Mouse (Mus musculus): ENCODE results near the gene Wscd1.

DNA sequence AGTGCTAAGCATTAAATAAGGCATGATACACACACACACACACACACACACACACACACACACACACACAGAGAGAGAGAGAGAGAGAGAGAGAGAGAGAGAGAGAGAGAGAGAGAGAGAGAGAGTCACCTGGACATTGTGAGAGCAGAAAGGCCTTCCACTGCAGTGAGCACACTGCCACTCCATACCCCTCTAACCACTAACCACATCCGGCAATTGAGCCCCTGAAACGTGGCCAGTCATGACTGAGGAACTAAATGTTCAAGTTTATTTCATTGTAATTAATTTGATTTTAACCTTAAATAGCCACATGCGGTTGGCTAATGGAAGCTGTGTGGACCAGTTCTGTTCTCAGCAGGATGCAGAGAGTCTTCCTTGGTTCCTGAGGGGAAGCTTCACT, 21.7 kb upstream of the Wscd1 start:
- no peak for TF ChIP-seq ZNF384 (IDR thresholded peaks at IDR 0.05; ENCODE audit: low read depth, low read length)
- TF ChIP-seq ZC3H11A (IDR thresholded peaks at IDR 0.05; ENCODE audit: borderline replicate concordance, low read depth, low read length): no peak
